Mouse (Mus musculus) T-helper 2 cell (primary cell): ENCODE measurements around the gene Ddit4l.
"Not testable (repeated sequence)": the region's sequence is repeated elsewhere in the genome, so short reads cannot be mapped to it uniquely, and the experiment has no call there.

Experiments
- in situ Hi-C: fragments of 300-600 bp; cut with MboI, MseI; formaldehyde crosslinking; loops from one replicate; pipeline ENCODE4 v1.15.1; 2025; ENCODE audit warnings: high pct_unique_total_duplicates

Gene Ddit4l

GRCm38 (mm10) chr3:137644947-137645346 lies 23.5 kb downstream of the Ddit4l start:
- in situ Hi-C loops: loop anchor here (25.0 kb wide), 1 partner anchor 1483 kb away; no protein-coding TSS in a partner anchor

- in situ Hi-C loops: loop anchor here (25.0 kb wide), 1 partner anchor 1485 kb away; no protein-coding TSS in a partner anchor
Observed at GRCm38 (mm10) chr3:137647427-137648100, 26.2 kb downstream of the Ddit4l start.

GRCm38 (mm10) chr3:137649112-137649511 lies 27.7 kb downstream of the Ddit4l start:
- in situ Hi-C loops: loop anchor here (25.0 kb wide), 1 partner anchor 1487 kb away; no protein-coding TSS in a partner anchor

GRCm38 (mm10) chr3:137652853-137653252 lies 31.4 kb downstream of the Ddit4l start:
- in situ Hi-C loops: no loop called here

GRCm38 (mm10) chr3:137671224-137671623 lies 49.8 kb downstream of the Ddit4l start, which contains the start of gene Gm21962:
Gene Gm21962, plus strand, starts transcription at chr3:137671524.
- in situ Hi-C loops: not testable (repeated sequence)
